Mouse (Mus musculus) 3134 (cell line): Measurements from ENCODE around the gene Klhl31.
A peak's percentile ranks its signal among the peaks of the same experiment; 100 is the strongest.

Experiments used
- DNase-seq: peaks from one replicate; pipeline ENCODE4 v3.0.0-alpha.2; 2011; ENCODE audit warnings: low spot score; ENCODE audit not compliant: insufficient read length; ENCODE audit errors: extremely low read depth

Gene Klhl31

DNA sequence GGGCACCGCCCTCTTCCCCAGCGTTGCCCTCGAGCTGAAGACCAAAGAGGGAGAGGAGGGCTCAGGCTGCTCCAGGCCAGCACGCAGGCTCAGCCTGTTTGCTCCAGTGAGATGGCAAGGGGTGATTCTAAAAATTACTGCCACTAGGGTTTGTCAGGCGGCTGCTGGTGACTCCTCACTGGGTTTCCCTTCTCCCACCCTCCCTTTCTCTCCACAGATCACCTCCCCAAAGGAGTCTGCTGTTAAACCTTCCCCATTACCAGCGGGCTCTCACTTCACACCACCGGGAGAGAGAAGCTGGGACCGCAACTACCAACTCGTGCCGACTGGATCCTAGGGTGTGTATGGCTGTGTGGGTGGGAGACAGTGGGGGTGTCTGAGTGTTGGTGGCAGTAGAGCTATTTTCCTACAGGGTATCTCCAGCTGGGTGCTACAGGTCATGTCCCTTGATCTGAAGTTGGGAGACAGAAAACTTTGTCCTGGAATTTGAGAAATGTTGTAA lies at the start of gene Klhl31:
Klhl31 (plus strand) TSS at position 51 of the 502 bp plus-strand sequence.
- no peak for DNase-seq

DNA sequence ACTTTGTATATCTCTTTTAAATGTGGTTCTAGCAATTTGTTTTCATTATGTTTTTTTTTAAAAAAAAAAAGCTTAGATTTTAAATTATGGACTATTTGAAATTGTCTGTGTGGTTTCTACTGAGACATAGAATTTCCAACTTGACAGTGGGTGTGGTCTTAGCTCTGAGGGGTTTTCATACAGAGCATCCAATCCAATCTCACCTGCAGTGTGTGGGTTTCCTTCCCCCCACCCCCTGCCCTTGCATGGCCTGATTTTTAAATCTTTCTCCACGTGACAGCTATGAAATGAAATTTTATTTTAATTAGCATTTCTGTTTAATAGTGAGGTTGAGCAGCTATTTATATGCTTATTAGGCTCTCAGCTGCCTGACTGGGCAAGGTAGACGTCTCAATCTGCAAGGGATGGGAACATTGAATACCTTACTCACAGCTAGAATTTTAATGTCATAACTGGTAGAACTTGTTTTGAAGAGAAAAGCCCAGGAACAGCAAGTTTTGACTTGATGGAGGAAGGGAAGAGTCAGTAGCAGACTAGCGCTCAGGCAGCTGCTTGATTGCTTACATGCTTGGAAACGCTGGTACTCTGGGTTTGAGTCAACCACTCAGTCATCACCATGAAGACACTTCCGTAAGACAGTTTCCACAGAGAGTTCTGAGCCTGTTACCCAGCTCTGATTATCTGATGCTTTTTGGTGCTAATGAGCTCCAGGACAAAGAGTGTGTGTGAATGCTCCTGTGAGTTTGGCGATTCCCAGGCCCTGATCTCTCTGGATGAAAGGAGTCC lies 49.3 kb upstream of the Klhl31 start:
- no peak for DNase-seq

DNA sequence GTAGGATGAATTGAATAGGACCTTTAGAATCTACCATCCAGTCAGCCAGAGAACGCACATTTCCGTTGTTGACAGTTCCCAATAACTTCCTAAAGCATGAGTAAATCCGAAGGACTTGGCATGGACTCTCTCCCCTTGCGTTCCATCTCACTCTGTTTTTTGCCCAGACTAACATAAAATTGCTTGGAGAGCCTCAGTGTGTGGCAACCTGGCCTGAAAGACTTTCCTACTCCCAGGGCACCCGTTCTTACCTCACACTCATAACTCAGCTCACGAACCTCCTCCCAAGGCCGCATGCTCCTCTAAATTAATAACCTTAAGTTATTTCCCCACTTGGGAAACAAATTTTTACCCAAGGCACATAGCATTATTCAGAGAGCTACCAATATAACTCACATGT lies 48.7 kb upstream of the Klhl31 start:
- DNase-seq = no peak

DNA sequence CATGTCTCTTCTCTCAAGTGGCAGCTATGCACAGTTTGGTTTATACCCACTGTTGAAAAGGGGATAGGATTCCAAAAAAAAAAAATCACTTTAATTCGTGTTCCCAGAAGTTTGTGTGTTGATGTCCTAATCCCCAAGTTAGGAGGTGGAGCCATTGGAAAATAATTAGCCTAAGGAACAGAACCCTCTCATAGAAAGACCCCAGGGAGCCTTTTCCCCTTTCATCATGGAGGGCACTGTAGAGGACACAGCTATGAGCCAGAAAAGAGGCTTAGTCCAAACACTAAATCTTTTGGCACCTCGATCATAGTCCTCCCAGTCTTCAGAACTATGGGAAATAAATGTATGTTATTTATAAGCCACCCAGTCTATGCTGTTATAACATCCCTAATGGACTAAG lies 46.8 kb upstream of the Klhl31 start:
- no peak for DNase-seq

DNA sequence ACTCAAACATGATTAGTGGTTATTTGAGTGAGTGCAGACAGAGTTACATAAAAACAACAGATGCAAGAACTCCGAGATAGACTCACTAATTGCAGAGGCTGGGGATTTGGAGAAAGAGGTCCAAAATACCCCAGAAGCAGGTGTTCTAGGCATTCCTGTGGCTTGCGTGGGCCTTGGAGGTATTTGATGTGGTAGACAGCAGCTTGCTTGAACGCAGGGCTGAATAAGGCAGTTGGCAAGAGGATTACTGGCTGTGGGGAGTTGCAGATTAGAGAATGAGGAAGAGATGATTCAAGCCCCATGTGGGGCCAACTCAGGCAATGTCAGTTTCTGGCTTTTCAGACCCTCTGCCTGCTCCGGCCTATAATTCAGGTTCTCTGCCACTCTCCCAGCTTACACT lies 43.9 kb upstream of the Klhl31 start:
- DNase-seq = no peak

DNA sequence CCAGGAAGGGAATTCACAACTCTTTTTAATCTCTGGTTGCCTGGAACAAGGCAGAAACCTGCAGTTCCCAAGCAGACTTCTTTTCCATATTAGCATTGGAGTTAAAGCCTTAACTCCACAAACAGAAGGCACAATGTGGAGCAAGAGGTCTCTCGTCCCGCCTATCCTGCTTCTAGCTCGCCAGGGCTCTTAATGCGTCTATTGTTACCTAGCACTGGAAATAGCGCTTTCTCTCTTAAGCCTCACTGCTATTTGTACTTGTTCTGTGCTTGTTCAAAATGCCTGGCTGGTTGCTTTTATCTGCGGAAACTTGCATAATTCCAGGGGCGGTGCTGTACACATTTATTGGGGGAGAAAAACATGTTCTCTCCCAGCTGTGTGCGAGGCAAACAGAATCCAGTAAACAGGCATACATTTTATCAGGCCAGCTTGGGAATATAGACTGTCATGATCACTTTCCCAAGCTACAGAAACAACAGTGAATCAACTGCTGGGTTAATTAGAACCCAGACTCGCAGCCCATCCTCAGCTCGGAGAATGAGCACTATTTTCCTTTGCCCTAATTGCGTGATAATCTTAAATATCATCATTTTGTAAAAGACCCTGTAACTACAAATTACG lies 41.2 kb upstream of the Klhl31 start:
- no peak for DNase-seq

DNA sequence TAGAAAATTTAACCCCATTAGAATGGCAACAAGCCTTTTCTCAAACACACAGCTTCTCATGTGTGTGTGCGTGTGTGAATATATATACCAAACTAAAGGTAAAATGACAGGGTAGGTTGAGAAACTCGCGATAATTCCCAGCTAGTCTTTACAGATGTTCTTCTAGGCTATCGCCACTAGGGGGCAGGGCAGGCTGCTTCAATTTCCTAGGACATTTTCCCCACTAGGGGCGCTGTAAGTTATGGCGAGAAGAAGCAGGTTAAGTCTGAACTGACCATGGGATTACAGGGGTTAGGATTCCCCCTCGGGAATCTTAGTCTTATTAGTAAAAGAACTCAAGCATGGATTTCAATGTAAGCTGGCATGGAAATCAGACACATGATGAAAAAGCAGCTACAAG lies 39.9 kb upstream of the Klhl31 start:
- DNase-seq = peak; percentile 27

DNA sequence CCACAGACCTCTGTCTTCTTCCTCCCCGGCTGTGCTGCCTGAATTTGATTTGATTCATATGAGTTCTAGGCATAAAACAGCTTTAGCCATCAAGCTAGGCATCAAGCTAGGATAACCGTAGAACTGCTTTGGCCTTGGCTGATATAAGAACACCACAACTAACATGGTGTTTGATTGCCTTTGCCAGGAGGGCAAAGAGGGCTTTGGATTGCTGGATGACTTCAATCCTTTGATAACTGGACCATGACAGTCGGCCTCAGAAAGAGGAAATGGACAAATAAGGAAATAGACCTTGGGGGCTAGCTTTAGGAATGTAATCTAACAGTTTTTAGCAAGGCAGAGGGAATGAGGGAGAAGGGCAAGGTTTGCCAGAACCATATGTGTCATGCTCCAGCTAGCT lies 37.7 kb upstream of the Klhl31 start:
- DNase-seq = no peak

DNA sequence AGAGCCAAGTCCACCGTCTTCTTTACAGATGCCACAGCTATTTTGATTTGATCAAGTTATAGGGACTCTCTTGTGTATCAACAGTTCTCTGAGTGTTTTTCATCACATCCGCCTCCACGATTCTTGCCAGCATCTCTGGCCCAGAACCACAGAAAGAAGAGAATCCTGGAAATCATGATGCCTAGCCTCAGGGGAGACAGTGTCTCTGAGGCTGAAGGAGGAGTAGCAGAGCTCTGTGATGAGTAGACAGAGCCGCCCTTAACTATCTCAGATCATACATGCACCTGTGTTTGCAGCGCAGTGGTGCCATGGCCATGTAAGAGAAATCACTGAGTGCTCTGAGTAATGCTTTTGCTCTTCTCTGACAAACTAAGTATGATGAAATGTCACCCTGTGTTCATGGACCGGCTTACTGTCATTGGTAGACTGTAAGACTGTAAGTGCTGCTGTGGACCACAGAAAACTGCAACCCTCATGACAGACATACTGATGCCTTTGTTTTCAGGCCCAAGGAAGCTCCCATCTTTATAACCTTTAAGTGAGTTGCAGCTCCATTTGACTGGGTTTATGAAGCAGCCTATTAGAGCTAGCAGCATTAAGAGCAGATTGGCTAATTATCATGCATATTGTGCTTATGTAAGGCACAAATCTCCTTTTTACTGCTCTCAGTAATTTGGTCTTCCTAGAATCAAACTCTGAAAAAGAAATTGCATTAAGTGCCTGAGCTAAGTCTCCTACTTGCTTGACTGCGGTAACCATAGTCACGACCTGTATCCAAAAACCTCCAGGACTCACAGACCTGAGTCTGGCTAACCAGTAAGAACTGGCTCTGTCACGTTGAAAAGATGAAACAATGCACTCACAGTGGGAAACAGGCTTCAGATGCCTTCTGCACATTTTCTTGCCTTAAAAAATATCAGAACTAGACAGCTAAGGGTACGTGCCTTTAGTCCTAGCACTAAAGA lies 33.7 kb upstream of the Klhl31 start:
- no peak for DNase-seq

DNA sequence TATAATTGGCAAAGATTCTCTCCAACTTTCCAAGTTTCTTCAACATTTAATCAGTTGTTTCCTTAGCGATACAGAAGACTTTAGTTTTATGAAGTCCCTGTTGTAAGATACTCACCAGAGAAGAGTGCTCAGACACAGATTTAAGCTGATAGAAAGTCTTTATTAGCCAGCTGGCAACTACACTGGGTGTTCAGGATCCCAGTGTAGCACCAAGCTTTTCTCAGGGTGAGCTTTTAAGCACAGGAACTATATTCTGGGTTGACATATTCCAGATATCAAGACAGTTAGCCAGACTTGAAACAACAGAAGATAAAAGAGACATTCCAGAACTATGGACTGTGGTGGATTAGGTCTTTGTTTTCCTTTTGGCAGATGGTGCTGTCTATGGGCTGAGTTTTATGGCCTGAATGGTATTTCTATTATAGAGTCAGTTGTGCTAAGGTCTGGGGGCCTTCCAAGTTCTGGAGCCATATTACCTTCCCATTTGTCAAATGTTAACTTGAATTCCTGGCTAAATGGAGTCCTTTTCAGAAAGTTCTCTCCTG lies 32.3 kb upstream of the Klhl31 start:
- no peak for DNase-seq

DNA sequence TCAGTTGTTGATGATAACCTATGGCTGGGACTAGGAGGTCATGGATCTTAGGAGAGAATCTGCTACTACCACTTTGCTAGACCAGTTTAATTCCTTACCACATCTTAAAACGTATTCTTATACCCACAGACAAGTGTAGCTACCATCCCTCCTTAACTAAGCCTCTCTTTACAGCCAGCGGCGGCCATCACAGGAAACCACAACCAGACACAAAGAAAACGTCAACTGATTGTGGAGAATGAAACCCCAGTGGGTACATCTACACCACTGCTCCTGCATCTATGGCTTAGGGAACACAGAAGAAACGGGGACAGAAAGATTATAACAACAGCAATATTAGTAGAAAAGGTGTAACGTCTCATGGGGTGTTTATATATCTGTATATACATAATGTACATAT lies 29.0 kb upstream of the Klhl31 start:
- no peak for DNase-seq

DNA sequence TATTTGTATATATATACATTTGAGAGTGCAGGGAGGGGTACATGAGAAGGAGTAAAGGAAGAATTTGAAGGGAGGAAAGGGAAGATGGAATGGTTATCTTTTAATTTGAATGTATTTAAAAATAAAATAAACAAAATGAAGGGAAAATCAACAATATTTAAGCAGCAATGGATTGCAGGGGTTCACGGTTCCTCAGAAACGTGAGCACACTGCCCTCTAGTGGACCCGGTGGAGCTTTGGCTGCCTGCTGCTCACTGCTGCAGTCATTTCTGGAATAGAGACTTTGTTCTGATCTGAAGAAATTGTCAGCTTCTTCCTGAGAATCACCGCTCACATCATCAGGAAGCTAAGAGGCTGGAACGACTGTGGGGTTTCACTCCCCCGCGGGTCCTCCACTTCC lies 28.5 kb upstream of the Klhl31 start:
- no peak for DNase-seq

DNA sequence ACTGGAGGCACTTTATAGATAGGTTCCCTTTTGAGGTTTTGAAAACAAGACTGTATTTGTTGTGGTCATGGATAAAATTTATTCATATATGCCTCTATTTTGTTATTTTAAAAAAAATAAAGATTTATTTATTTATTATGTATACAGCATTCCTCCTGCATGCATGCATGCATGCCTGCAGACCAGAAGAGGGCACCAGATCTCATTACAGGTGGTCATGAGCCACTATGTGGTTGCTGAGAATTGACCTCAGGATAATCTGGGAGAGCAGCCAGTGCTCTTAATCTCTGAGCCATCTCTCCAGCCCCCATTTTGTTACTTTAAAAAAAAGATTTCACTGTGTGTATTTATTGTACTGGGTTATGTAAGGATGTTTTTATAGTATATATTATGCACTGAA lies 25.5 kb upstream of the Klhl31 start:
- DNase-seq = no peak

DNA sequence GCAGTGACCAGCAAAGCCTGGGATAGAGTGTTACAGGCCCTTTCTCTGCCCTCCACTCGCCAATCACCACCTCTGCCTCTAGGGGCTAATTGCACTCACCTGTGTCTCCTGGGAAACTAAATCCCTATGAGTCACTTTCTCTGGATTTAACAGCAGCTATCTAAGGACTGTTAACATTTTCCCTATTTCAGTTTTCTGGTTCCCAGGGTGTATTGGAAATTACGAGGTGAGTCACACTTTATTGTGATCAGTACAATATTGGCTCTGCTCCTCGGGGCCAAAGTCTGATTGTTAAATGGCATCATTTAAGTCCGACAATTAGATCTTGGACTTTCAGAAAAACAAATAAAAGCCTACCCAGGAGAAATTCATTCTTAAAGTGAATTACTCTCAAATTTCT lies 24.0 kb upstream of the Klhl31 start:
- DNase-seq = no peak

DNA sequence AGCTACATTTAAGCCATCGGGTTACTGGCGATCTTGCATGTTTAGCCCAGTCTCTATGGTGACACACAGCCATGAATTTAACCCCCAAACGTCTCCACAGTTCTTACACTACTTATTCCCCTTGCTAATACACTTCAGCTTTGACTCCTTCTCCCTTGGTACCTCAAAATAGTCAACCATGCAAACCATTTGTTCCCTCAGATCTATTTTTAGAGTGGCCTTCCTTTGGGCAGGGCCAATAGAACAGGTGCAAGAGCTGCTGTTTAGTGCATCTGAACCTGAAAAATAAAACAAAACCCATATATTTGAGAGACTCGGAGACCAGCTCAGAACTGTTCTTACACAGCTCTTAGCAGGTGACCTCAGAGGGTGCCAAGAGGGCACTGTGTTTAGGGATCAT lies 20.4 kb upstream of the Klhl31 start:
- DNase-seq = no peak

DNA sequence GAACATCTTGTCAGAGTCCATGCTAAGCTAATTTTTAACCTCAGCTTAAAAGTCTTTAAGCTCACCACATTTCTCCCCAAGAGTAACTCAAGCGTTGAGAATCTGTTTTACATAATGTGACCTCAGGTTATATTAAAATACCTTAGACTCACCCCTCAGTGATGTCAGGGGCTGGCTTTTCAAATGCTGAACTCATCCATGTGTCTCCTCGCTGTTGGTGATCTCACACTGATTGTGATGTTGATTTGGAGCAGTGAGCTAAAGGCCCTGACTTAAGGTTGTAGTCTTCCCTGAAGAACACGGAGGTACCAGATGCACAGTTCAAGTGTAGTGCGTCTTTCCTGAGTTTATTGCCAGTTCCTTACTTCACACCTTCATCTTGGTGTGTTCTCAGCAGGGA lies 19.5 kb upstream of the Klhl31 start:
- no peak for DNase-seq

DNA sequence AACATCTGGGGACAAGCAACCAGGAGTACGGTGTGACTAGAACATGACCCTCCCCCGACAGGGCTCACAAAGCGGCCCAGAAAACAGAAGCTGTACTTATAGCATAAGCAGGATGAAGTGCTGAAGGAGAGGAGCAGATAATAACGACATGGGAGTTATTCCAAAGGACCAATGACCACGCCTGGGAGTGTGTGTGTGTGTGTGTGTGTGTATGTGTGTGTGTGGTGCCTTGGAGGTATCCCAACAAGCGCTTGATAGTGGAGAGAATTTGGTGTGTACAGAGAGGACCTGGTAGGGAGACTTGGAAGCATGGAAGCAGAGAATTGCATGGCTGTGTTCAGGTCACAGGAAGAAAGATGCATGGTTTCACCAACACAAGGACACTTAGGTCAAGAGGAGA lies 18.5 kb upstream of the Klhl31 start:
- DNase-seq = no peak

DNA sequence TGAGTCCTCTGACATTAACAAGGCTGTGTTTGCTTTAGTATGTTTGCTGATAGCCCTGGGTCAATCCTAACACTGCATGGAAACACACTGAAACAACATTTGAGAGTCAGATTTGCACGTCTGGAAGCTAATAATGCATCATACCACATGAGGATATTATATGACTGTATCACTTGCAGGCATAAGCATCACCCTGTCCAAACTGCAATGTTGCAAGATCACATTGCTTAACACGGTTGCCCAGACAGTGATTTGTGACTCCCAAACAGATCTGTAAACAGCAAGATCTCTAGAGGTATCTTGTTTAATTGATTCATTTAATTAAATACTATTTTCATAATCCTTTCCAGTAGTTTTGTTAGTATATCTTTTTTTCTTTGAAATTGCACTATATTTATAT lies 17.9 kb upstream of the Klhl31 start:
- DNase-seq = no peak

DNA sequence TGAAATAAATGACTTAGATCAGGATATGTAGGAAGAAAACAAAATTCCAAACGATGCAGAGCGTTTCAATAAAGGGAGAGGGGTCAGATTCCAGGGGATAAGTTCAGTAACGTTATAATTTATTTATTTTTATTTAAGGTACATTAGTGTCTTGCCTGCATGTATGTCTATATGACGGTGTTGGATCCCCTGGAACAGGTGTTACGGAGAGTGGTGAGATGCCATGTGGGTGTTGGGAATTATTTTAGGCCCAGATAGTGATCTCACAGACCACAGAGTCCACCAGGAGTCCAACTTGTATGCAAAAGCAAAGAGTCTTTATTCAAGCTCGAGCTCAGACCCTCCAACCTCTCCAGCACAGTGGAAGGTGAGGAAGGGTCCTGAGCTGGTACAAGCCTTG lies 16.2 kb upstream of the Klhl31 start:
- no peak for DNase-seq

DNA sequence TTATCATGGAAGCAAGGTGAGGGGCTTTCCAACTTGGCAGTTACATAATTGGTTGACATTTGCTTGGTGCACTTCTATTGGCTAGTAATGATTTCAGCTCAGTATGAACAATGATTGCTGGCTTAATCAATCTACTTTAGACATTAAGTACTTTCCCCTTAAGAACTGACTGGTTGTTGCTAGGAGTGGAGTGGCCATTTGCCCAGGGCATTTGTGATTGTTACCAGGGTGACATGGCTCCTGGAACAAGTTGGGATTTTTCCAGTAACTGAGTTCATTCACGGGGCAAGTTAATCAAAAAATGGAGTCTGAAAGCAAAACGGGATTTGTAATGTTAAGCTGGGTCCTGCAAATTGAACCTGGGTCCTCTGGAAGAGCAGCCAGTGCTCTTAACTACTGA lies 15.8 kb upstream of the Klhl31 start:
- no peak for DNase-seq

DNA sequence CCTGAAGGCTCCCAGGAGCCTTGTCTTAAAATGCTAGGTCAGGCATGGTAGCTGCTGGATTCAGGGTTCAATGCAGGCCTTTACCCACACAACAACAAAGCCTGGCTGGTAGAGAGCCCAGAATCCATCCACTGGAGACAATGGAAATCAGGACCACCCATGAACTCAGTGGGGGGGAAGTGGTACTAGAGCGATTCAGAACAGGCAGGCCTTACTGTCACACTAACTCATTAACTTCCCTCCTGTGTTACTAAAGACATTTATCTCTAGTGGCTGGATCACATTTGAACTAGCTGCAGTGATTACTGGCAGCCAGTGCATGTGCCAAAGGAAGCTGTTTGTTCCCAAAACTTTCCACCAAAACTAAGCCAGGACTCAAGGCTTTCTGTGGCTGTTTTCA lies 13.4 kb upstream of the Klhl31 start:
- no peak for DNase-seq
